Mouse (Mus musculus): ENCODE results near the gene Actn4. TPM values are rescaled to one million over a fixed set of nuclear protein-coding genes. Genes with fewer than 3 reads are reported as not detected.

Actn4 gene
- total and polyA plus RNA-seq, 2 experiments, result 47.4 to 125 TPM

DNA sequence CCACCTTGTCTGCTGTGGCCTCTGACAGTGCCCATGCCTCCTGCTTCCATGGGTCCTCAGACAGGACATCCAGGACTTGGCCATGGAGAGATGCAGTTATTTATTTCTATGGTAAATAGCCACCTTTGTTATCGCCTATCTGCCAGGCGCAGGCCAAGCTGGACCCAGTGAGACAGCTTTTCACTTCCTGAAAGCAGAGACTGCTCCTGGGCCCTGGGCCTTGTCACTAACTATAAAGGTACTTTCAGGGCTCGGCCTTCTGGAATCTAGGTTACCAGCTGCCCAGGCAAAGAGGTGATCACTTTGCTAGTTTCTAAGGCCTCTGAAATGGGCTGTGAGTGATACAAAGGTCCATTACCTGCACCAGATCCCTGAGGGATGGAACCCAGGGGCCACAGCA, 37.3 kb downstream of the Actn4 start:
- Histone ChIP-seq H3K4me1 (ENCODE audit: control insufficient read depth, insufficient read depth, low read length) (peaks cover 58% of the 10 kb centered on the region), H3K4me3 (ENCODE audit: insufficient read depth, low read depth, low read length) (0 out of 2 replicates have a peak overlapping the region, but pooled peaks have one; percentile 0), H3K27ac (replicated peaks; ENCODE audit: insufficient read depth, low read depth, low read length) (peak overlapping the region; percentile 93), H3K27me3 (ENCODE audit: control insufficient read depth, insufficient read depth, low read length) (no peaks in the 10 kb centered on the region), H3K36me3 (ENCODE audit: control insufficient read depth, insufficient read depth, low read length) (no peaks in the 10 kb centered on the region), H3K79me2 (ENCODE audit: control insufficient read depth, insufficient read depth, low read length) (peaks cover 48% of the 10 kb centered on the region), H3K9ac (ENCODE audit: low read depth, low read length) (peak overlapping the region; percentile 64)
- WGBS, result 26% methylated on average over 3 of the region's 3 CpGs
- TF ChIP-seq POLR2A (IDR thresholded peaks at IDR 0.05; ENCODE audit: extremely low read depth, insufficient read depth, low read length) (no peak), CTCF (IDR thresholded peaks at IDR 0.05; ENCODE audit: low read depth, low read length) (no peak)
- no peak for DNase-seq (ENCODE audit: extremely low read depth, low read depth, low spot score)

DNA sequence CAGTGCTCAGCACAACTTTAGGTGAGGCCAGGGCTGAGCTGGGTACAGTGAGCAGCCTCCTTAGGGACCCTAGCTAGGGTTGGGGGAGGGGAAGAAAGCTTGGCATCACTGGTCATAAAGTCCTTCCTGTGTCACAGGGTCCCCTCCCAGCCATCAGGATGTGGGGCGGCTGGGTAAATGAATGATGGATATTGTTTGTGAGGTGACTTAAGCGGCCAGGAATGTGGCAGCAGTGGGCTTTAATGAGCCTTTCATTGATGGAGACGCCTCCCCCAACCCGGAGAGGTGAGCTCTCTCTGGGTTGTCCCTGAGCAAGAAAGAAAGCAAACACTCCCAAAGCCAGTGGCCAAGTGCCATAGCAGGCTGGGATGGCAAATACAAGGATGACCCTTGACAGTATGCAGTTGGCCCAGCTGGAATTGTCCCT, 38.3 kb downstream of the Actn4 start:
- no peak for TF ChIP-seq POLR2A (IDR thresholded peaks at IDR 0.05; ENCODE audit: extremely low read depth, insufficient read depth, low read length)
- 0 out of 2 replicates have a peak overlapping the region, but pooled peaks have one; percentile 1 for H3K9ac ChIP-seq (ENCODE audit: low read depth, low read length)
- H3K27me3 ChIP-seq (ENCODE audit: control insufficient read depth, insufficient read depth, low read length), result no peaks in the 10 kb centered on the region
- H3K36me3 ChIP-seq (ENCODE audit: control insufficient read depth, insufficient read depth, low read length), result 0 out of 2 replicates have a peak, but pooled peaks cover under 1% of the 10 kb centered on the region
- H3K4me3 ChIP-seq (ENCODE audit: insufficient read depth, low read depth, low read length), result no peak overlapping the region
- H3K4me1 ChIP-seq (ENCODE audit: control insufficient read depth, insufficient read depth, low read length), result peaks cover 59% of the 10 kb centered on the region
- 3% methylated on average over 4 of the region's 4 CpGs for WGBS
- DNase-seq (ENCODE audit: extremely low read depth, low read depth, low spot score), result peak; percentile 91
- peak overlapping the region; percentile 93 for H3K27ac ChIP-seq (replicated peaks; ENCODE audit: insufficient read depth, low read depth, low read length)
- peaks cover 39% of the 10 kb centered on the region for H3K79me2 ChIP-seq (ENCODE audit: control insufficient read depth, insufficient read depth, low read length)

DNA sequence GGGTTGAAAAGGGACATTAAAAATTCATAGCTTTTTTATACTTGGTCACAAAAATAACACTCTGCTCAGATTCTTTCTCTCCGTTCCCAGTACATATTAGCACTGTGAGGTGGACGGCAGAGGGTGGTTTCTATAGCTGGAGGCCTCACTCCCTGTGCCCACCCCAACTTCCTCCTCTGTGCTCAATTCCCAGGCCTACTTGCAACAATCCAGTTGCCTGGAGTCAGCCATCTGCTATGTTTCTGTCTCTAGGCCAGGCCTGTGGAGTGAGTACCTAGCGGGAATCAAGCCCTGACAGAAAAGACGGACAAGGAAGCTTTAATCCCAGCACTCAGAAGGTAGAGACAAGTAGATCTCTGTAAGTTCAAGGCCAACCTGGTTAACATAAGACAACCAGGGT, 39.5 kb downstream of the Actn4 start:
- Histone ChIP-seq H3K4me1 (ENCODE audit: control insufficient read depth, insufficient read depth, low read length) (peaks cover 72% of the 10 kb centered on the region), H3K79me2 (ENCODE audit: control insufficient read depth, insufficient read depth, low read length) (peaks cover 37% of the 10 kb centered on the region), H3K27me3 (ENCODE audit: control insufficient read depth, insufficient read depth, low read length) (no peaks in the 10 kb centered on the region), H3K36me3 (ENCODE audit: control insufficient read depth, insufficient read depth, low read length) (0 out of 2 replicates have a peak, but pooled peaks cover 2% of the 10 kb centered on the region), H3K9ac (ENCODE audit: low read depth, low read length) (no peak overlapping the region), H3K27ac (replicated peaks; ENCODE audit: insufficient read depth, low read depth, low read length) (peak overlapping the region; percentile 16), H3K4me3 (ENCODE audit: insufficient read depth, low read depth, low read length) (no peak overlapping the region)
- WGBS, result 80% methylated on average over 4 of the region's 4 CpGs
- TF ChIP-seq CTCF (IDR thresholded peaks at IDR 0.05; ENCODE audit: low read depth, low read length) (no peak), POLR2A (IDR thresholded peaks at IDR 0.05; ENCODE audit: extremely low read depth, insufficient read depth, low read length) (no peak)
- no peak for DNase-seq (ENCODE audit: extremely low read depth, low read depth, low spot score)

- peak; percentile 47 for DNase-seq (ENCODE audit: extremely low read depth, low read depth, low spot score)
- no peak overlapping the region for H3K4me3 ChIP-seq (ENCODE audit: insufficient read depth, low read depth, low read length)
- H3K27ac ChIP-seq (replicated peaks; ENCODE audit: insufficient read depth, low read depth, low read length), result peak overlapping the region; percentile 16
- no peaks in the 10 kb centered on the region for H3K27me3 ChIP-seq (ENCODE audit: control insufficient read depth, insufficient read depth, low read length)
- TF ChIP-seq CTCF (IDR thresholded peaks at IDR 0.05; ENCODE audit: low read depth, low read length), result no peak
- no peak for TF ChIP-seq POLR2A (IDR thresholded peaks at IDR 0.05; ENCODE audit: extremely low read depth, insufficient read depth, low read length)
- peaks cover 37% of the 10 kb centered on the region for H3K79me2 ChIP-seq (ENCODE audit: control insufficient read depth, insufficient read depth, low read length)
- WGBS, result 56% methylated on average over 8 of the region's 8 CpGs
- peaks cover 77% of the 10 kb centered on the region for H3K4me1 ChIP-seq (ENCODE audit: control insufficient read depth, insufficient read depth, low read length)
- H3K36me3 ChIP-seq (ENCODE audit: control insufficient read depth, insufficient read depth, low read length), result peaks cover 2% of the 10 kb centered on the region; the same call in 1 of the 2 replicates
- no peak overlapping the region for H3K9ac ChIP-seq (ENCODE audit: low read depth, low read length)
Measured at GRCm38 (mm10) chr7:28921722-28922465, 40.2 kb downstream of the Actn4 start.

- DNase-seq (ENCODE audit: extremely low read depth, low read depth, low spot score), result no peak
- WGBS, result 84% methylated on average over 3 of the region's 3 CpGs
- H3K4me3 ChIP-seq (ENCODE audit: insufficient read depth, low read depth, low read length), result no peak overlapping the region
- peaks cover 5% of the 10 kb centered on the region for H3K36me3 ChIP-seq (ENCODE audit: control insufficient read depth, insufficient read depth, low read length)
- no peak overlapping the region for H3K9ac ChIP-seq (ENCODE audit: low read depth, low read length)
- no peaks in the 10 kb centered on the region for H3K27me3 ChIP-seq (ENCODE audit: control insufficient read depth, insufficient read depth, low read length)
- H3K27ac ChIP-seq (replicated peaks; ENCODE audit: insufficient read depth, low read depth, low read length), result no peak overlapping the region
- peaks cover 37% of the 10 kb centered on the region for H3K79me2 ChIP-seq (ENCODE audit: control insufficient read depth, insufficient read depth, low read length)
- H3K4me1 ChIP-seq (ENCODE audit: control insufficient read depth, insufficient read depth, low read length), result peaks cover 73% of the 10 kb centered on the region
- no peak for TF ChIP-seq CTCF (IDR thresholded peaks at IDR 0.05; ENCODE audit: low read depth, low read length)
- no peak for TF ChIP-seq POLR2A (IDR thresholded peaks at IDR 0.05; ENCODE audit: extremely low read depth, insufficient read depth, low read length)
Measured at GRCm38 (mm10) chr7:28921178-28921577, 41.0 kb downstream of the Actn4 start.

- no peak overlapping the region for H3K4me3 ChIP-seq (ENCODE audit: insufficient read depth, low read depth, low read length)
- H3K36me3 ChIP-seq (ENCODE audit: control insufficient read depth, insufficient read depth, low read length), result peaks cover 18% of the 10 kb centered on the region
- H3K27ac ChIP-seq (replicated peaks; ENCODE audit: insufficient read depth, low read depth, low read length), result peak overlapping the region; percentile 73
- no peak overlapping the region for H3K9ac ChIP-seq (ENCODE audit: low read depth, low read length)
- no peak for TF ChIP-seq CTCF (IDR thresholded peaks at IDR 0.05; ENCODE audit: low read depth, low read length)
- TF ChIP-seq POLR2A (IDR thresholded peaks at IDR 0.05; ENCODE audit: extremely low read depth, insufficient read depth, low read length), result no peak
- WGBS, result 26% methylated on average over 6 of the region's 6 CpGs
- peaks cover 65% of the 10 kb centered on the region for H3K4me1 ChIP-seq (ENCODE audit: control insufficient read depth, insufficient read depth, low read length)
- H3K79me2 ChIP-seq (ENCODE audit: control insufficient read depth, insufficient read depth, low read length), result peaks cover 37% of the 10 kb centered on the region
- peak; percentile 49 for DNase-seq (ENCODE audit: extremely low read depth, low read depth, low spot score)
- H3K27me3 ChIP-seq (ENCODE audit: control insufficient read depth, insufficient read depth, low read length), result no peaks in the 10 kb centered on the region
Measured at GRCm38 (mm10) chr7:28919815-28920214, 42.3 kb downstream of the Actn4 start.

All from liver, adult 2 months (tissue).